Mouse (Mus musculus): ENCODE results near the gene Srsf4. TPM values are rescaled to one million over a fixed set of nuclear protein-coding genes. Genes with fewer than 3 reads are reported as not detected.

Gene Srsf4
- polyA plus RNA-seq, 1 experiment from 2014 or later, result 109 TPM

DNA sequence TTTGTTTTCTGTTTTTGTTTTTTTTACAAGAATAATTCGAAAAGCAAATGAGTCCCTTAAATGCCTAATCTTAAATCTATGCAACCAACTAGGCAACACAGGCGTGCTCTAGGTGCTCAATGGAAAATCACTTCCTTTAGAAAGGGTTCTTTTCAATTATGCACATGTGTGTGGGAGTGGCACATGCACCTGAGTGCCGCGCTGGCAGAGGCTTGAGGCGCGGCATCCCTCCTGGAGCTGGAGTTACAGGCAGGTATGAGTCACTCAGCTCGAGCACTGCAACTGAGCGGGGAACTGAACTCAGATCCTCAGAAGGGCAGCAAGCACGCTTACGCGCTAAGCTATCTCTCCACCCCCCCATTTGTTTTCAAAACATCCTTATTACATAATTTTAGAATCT is 74.4 kb downstream of the Srsf4 start:
- Histone ChIP-seq H3K4me3 (no peak overlapping the region), H3K27me3 (no peaks in the 10 kb centered on the region), H3K27ac (replicated peaks) (no peak overlapping the region), H3K36me3 (no peaks in the 10 kb centered on the region), H3K4me1 (replicated peaks) (peaks cover 22% of the 10 kb centered on the region), H3K9ac (no peak overlapping the region), H3K4me2 (no peak overlapping the region), H3K9me3 (no peaks in the 10 kb centered on the region)
- ATAC-seq (ENCODE audit: low read depth), result no peak
- WGBS, result 86% methylated on average over 11 of the region's 11 CpGs

DNA sequence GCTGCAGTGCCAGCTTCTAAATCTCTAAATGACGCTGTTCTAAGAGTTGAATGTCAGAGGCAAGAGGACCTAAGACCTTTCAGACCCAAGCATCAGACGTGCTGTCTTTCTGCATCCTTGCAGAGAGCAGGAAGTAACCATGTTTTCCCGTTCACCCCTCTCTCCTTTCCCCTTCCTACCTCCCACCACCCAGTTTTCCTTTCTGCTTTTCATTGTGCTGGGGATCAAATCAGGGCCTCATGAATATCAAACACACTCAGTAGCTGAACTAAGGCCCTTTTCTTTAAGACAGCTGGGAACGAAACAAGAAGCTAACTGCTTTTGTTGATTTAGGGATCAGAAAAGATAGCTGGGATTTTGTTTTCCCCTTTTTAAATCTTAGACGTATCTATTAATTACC is 76.5 kb downstream of the Srsf4 start:
- WGBS, result 21% methylated on average over 5 of the region's 5 CpGs
- Histone ChIP-seq H3K4me3 (no peak overlapping the region), H3K36me3 (peaks cover 15% of the 10 kb centered on the region), H3K9me3 (no peaks in the 10 kb centered on the region), H3K27me3 (no peaks in the 10 kb centered on the region), H3K4me1 (replicated peaks) (peaks cover 22% of the 10 kb centered on the region), H3K4me2 (no peak overlapping the region), H3K9ac (no peak overlapping the region), H3K27ac (replicated peaks) (no peak overlapping the region)
- no peak for ATAC-seq (ENCODE audit: low read depth)

DNA sequence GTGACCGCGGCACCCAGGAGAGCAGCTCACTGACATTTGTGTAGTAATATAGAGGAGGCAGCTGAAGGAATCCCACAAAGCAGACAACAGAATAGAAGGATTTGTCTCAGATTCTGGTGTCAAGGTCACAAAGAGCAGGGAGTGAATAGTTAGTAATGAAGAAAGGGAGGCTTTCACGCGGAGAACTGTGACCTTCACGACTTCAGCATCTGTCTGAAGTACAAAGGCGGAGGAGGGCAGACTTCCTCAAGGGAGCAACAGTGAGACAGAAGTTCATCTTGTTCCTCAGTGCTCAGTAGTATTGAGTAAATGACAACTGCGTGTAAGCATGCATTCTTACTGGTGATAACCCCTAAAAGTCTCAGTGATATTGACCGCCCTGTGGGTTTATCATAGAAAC is 77.2 kb downstream of the Srsf4 start:
- no peak overlapping the region for H3K4me2 ChIP-seq
- no peak overlapping the region for H3K27ac ChIP-seq (replicated peaks)
- H3K36me3 ChIP-seq, result peaks cover 21% of the 10 kb centered on the region
- no peak for ATAC-seq (ENCODE audit: low read depth)
- peaks cover 18% of the 10 kb centered on the region for H3K4me1 ChIP-seq (replicated peaks)
- no peaks in the 10 kb centered on the region for H3K27me3 ChIP-seq
- 31% methylated on average over 8 of the region's 8 CpGs for WGBS
- no peak overlapping the region for H3K9ac ChIP-seq
- no peak overlapping the region for H3K4me3 ChIP-seq
- no peaks in the 10 kb centered on the region for H3K9me3 ChIP-seq

Other genes with a start within 250 kb of the Srsf4 start
- 9.9 and 10.8 TPM in 2 replicates for gene Ptpru, start 35.3 kb upstream of the Srsf4 start, polyA plus RNA-seq (2015; fragmentation: Nextera tagmentation; extraction: Ambion mirVana)
- gene Mecr, start 30.1 kb upstream of the Srsf4 start, polyA plus RNA-seq (2015; fragmentation: Nextera tagmentation; extraction: Ambion mirVana), result 35.6 and 36.1 TPM in 2 replicates
- gene Tmem200b, start 48.2 kb downstream of the Srsf4 start, polyA plus RNA-seq (2015; fragmentation: Nextera tagmentation; extraction: Ambion mirVana), result 0.14 and 0.29 TPM in 2 replicates
- gene Gm10300, start 201.1 kb downstream of the Srsf4 start, polyA plus RNA-seq (2015; fragmentation: Nextera tagmentation; extraction: Ambion mirVana), result 0.20 TPM in 1 of 2 replicates, not detected in the other
- gene Epb41, start 201.7 kb downstream of the Srsf4 start, polyA plus RNA-seq (2015; fragmentation: Nextera tagmentation; extraction: Ambion mirVana), result 95.5 and 113 TPM in 2 replicates

All from neural tube, embryonic 13.5 days (tissue).